Mouse (Mus musculus): ENCODE measurements around the gene Jam3.
A peak's percentile ranks its signal among the peaks of the same experiment; 100 is the strongest.

Jam3 gene

GRCm38 (mm10) chr9:27154763-27155530 is at the start of gene Jam3:
Gene Jam3, minus strand, starts transcription at chr9:27155421.
- DNase-seq (ENCODE audit: low spot score): peak; percentile 86

DNA sequence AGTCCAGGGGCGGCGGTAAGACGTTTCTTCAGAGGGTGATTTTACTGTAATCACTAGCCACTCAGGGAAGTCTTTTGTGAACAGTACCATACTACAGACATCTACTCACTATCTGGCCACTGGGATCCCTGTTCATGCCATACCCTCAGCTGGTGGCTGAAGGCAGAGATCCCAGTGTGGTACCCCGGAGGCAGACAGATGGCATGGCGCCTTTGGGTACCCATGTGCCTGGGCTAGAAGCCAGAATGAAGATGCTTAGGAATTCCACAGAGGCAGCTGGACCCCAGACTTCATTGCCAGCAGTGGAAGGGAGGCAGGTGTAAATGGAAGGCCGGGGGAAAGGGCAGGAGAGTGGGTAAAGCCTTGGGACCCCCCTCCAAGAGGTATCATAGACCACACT is 49.0 kb upstream of the Jam3 start:
- DNase-seq (ENCODE audit: low spot score): no peak

DNA sequence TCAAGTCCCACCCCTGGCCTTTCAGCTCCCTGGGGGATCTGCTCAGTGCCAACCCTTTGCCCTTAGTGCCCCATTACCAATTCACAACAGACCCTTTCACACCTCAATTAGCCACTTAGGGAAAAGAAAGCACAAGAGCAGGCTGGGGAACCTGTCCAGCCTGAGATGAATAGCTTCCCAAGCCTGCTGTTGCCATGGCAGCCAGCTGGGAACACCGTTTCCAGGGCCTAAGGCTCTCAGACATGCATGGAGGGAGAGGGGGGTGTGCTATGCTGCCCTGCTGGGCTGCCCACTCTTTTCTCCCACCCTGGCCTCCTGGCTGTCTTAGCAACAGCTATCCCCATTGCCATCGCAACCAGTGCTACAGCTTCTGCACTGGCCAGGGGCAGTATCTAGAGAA is 47.9 kb upstream of the Jam3 start:
- no peak for DNase-seq (ENCODE audit: low spot score)

- no peak for DNase-seq (ENCODE audit: low spot score)
These were observed 46.4 kb upstream of the Jam3 start for GRCm38 (mm10) chr9:27201472-27202219.

DNA sequence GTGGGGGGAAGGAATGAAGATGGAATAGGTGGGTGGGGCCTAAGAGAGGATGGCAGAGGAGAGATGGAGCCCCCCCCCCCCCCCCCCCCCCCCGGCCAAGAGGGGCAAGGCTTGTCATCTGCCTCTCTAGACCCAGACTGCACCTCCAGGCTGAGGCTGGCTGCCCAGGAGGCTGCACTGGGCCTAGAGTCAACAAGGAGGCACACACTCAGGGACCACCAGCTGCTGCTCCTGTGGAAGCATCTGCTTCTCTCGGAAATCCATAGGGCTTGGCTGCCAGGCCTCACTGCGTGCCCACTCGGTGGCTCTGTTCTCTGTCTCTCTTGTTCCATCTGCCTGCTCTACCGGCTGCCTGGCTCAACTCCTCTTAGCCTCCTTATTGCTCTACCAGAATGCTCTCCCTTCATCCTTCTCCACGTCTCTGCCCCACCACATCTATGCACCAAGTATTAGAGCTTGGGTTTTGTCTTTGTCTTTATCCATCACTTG is 38.4 kb upstream of the Jam3 start:
- DNase-seq (ENCODE audit: low spot score): no peak

DNA sequence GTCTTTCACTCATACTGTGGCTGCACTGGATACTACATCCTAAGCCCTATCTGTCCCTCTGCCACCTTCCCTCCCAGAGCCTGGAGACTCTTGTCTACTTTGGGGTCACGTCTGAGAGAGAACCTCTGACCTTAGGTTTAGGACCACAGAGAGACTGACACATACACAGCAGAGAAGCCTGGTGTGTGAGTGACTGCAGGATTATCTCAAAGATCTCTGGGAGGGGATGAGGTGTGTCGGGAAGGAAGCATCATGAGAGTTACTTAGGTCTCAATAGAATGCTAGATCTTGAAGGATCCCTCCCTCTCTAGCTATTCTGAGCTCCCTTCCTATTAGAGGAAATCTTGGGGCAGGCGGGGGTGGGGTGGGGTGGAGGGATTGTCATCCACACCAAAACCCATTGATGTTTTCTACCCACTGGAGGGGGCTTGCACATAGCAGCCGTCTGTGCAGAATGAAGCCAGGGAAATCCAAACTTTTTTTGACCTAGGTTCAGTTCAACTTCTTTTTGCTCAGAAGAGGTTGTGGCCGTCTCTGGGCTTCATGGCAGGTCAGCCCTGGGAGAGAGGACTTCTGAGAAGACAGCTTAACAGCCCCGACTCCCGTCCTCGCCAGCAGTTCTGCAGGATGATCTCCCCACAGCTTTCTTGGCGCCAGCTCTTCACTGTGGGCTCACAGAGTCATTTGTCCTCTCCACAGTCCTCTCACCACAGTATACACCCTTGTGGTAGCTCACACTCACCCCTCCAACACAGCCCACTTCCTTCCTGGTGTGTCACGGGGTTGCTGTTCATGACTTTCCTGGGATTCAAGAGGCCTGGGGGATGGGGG is 37.8 kb upstream of the Jam3 start:
- no peak for DNase-seq (ENCODE audit: low spot score)

DNA sequence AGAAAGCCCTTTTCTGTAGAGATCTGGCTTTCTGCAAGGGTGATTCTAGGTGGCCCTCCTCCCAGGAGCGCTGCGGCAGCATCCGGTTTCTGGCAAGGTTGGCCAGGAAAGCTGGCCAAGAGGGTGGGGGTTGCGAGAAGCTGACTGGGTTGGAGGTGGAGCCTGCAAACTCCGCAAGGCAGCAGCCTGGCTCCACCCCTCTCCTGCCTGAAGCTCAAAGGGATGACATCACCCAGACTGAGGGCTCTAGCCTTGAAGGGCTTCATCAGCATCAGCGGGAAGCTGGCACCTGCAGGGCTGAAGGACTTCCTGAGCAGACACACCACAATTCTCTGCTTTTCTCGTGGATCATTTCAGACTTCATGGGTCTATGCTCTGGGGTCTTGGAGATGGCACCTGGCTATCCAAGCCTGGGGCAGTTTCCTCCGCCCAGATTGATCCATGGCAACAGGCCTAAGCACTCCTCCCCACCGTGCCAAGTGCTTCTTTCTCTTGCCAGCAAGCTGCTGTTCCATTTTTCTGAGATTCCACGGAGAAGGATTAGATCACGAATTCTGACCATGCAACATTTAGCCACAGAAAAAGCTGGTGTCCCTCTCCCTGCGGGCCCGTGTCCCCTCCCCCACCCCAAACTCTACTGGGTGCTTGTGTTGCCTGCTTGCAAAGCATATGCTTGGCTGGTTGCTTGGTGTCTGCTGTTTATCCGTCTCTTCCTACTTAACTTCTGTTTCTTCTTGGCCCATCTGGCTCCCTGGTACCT is 37.0 kb upstream of the Jam3 start:
- DNase-seq (ENCODE audit: low spot score): peak; percentile 87

DNA sequence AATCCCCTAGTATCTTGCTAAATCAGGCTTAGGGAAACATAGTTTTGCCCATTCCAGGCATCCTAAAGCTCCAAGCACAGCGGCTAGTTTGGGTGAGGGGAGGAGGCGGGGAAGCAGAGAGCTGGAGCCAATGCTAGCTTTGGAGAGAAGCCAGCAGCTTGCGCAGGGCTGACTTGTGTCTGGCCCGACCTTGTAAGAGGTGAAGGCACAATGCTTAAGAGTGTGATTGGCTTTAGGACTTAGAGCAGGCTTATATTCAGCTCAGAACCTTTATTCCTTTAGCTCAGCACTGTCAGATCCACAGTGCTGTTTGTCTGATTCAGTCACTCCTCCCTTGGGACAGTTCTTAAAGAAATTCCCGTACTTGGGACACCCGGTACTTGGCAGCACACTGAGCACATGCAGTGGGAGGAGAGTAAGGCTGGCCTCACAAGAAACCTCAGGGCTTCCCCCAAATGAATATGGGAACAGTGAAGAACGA is 36.3 kb upstream of the Jam3 start:
- peak; percentile 59 for DNase-seq (ENCODE audit: low spot score)

DNA sequence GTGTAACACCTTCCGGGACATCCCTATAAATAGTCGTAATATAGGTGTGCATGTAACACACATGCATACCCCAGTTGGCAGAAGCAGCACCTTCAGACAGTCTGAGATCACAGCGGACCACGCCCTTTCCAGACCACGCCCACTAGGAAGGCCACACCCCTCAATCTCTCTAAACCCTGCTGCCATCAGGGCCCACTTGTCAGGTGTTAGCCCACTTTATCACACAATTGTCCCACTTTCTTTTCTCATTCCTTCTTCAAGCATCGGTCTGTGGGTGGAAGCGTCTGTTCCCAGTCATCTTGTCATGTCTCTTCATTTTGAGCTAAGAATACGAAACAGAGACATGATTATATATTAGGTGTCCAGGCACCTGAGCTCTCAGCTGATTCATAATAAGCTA is 35.2 kb upstream of the Jam3 start:
- DNase-seq (ENCODE audit: low spot score): no peak

GRCm38 (mm10) chr9:27189306-27189705 is 34.1 kb upstream of the Jam3 start:
- no peak for DNase-seq (ENCODE audit: low spot score)

DNA sequence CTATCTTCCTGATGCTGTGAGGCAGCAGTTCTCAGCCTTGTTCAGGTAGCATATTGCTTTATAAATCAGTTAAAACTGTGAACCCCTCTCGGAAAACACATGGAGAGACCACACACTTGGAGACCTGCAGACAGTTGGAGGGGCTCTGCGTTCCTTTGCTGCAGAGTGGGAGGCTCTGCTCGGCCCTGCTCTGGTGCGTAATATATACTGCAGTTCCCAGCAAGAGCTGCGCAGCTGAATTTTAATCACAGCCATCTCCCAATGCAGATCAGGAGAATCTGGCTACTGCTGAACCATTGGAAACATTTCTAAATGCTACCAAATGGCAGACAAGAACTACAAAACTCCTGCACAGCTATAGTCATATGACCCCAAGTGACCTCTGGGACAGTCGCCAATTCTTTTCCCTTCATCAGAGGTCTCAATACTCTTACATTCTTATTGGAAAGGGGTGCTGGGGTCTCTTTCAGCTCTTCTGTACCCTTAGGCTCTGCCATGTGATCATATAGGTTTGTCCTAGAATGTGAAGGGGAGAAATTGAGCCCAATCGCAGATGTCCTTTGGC is 33.5 kb upstream of the Jam3 start:
- no peak for DNase-seq (ENCODE audit: low spot score)

DNA sequence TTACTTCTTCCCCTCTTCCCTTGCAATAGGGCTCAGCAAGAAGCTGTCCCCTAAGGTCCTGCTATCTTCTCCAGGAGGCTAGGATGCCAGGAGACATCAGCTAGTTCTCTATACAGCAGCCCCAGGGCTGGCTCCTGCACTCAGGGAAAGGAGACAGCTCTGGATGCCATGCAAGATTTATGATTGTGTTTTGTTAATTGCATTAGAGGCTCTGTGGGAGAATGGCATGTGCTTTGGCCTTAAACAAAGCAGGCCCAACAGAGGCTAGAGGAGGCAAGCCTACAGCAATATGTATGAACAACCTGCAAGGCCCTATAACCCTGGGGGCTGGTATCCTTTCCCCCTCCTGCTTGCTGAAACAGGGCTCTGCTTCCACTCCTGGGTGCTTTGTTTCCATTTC is 30.6 kb upstream of the Jam3 start:
- no peak for DNase-seq (ENCODE audit: low spot score)

DNA sequence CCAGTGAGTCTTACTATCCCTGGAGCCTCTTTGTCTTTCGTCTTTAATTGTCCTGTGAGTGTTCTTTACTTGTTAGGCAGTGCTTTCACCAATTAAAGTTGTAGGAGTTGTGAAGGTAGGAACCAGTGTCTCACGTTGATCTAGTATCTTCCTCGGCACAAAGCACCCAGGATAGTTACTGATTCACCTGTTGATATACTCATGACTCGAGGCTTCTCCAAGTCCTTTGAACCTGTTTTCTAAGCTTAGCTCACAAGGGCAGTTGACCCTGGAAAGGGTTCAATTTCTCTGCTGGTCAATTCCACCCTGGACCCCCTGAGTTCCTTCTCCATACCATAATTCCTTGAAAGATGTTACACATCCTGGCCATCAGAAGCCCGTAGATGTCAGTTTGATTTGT is 26.9 kb upstream of the Jam3 start:
- DNase-seq (ENCODE audit: low spot score): no peak

- DNase-seq (ENCODE audit: low spot score): no peak
These were observed 25.3 kb upstream of the Jam3 start for GRCm38 (mm10) chr9:27180492-27180891.

GRCm38 (mm10) chr9:27178935-27179334 is 23.7 kb upstream of the Jam3 start:
- no peak for DNase-seq (ENCODE audit: low spot score)

- peak; percentile 52 for DNase-seq (ENCODE audit: low spot score)
These were observed 20.9 kb upstream of the Jam3 start for GRCm38 (mm10) chr9:27176154-27176553.

DNA sequence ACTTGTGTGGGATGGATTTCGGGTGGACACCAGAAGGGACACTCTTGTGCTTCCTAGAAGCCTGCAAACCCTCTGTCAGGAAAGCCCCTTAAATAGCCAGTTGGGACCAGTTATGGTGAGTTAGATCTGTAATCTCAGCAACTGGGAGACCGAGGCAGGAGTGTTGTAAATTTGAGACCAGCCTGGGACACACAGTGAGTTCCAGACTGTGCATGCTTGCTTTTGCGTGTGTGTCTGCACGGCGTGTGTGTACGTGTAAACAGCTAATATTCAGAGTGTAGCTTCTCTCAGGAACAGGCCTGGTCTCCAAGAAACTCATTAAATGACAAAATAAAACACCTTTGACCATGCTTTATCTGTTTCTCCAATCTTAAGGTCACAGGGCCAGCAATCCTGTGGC is 20.5 kb upstream of the Jam3 start:
- DNase-seq (ENCODE audit: low spot score): no peak

- no peak for DNase-seq (ENCODE audit: low spot score)
These were observed 20.0 kb upstream of the Jam3 start for GRCm38 (mm10) chr9:27175241-27175640.

GRCm38 (mm10) chr9:27174079-27174478 is 18.9 kb upstream of the Jam3 start:
- no peak for DNase-seq (ENCODE audit: low spot score)

- DNase-seq (ENCODE audit: low spot score): no peak
These were observed 18.4 kb upstream of the Jam3 start for GRCm38 (mm10) chr9:27173646-27174045.

DNA sequence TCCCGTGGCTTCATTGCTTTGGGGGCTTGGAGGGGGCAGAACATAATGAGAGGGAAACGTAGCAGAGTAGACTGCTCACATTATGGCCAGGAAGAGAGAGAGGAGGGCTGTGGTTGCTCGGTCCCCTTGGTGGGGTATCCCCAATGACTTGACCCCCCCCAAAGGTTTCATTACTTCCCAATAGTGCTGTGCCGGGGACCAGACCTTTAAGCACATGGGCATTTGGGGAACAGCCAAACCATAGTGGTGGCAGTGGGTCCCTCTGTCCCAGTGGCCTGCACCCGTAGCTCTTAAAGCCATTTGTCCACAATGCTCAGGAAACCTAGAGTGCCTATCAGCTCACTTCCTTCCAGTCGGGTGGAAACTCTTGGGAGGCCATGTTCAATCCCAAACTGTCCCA is 17.6 kb upstream of the Jam3 start:
- DNase-seq (ENCODE audit: low spot score): no peak
